Mouse (Mus musculus) heart, adult 10 weeks (tissue): ENCODE measurements around the gene Zfp870. TPM values are rescaled to one million over a fixed set of nuclear protein-coding genes. Genes with fewer than 3 reads are reported as not detected.

Experiments used
- polyA plus RNA-seq: library from polyadenylated mRNA; stranded (reverse); fragments of 350-450 nt; fragmentation: Illumina TruSeq; extraction: RNeasy Lipid Tissue Mini Kit (QIAGEN cat#74804); gene quantifications from one replicate; pipeline ENCODE4 v1.2.3, GENCODE M21; 2014; ENCODE audit warnings: low read depth, low replicate concordance

The Zfp870 gene
- 6.5 TPM for polyA plus RNA-seq

DNA sequence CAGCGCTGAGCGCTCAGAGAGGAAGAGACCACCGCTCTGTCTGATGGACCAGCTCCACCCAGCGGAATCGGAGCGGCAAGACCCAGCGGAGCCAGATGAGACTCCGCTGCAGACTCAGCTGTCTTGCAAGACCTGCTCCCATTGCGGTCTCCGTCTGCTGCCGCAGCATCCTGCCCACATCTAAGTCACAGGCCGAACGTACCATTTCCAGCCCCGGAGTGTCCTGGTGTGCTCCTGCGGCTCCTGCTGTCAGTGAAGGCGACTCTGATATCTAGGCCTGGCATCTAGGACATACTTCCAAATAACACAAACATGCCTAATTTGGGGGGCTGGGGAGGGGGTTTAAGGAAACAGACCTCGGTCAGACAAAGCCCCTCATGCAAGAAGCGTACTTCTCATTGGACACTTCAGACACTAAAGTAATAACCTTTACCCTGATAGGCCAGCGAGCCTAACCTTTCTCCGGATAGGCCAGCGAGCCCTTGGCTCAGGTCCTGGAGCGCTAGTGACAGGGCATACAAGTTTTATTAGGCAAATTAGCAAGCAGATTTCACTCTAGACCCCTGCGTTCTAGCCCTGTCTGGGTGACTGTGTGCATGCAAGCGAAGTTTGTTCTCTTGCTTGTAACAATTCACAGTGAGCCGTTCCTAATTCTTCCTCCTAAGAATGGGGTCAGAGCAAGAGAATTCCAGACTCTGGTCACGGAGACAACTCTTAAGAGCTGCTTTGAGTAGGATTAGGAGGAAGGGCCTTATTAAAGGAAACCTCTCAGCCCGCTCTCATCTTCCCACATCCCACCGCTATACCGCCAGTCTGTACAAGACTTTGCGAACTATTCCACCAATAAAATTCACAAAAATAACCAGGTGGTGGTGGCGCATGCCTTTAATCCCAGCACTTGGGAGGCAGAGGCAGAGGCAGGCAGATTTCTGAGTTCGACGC, at the start of gene Zfp870:
Zfp870 (minus strand) TSS at position 404 of the 942 bp plus-strand sequence.

DNA sequence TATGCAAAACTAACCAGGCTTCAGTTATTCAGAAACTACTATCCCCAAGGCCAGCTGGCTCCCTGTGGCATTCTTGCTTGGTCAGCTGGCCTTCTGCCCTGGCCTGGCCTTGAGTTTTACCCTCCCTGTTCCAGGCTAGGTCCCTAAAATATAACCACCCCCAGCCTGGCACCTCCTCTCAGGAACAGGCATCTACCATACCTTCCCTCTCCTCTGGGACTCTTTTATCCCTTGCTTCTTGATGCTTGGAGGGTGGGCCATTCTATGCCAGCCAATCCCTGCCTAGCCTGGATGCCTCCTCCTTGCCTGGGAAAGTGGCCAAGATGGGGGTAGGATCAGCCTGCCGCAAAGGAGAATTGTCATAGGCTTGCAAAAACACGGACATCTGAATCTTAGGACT, 25.7 kb upstream of the Zfp870 start, which contains the start of gene Cyp4f14:
Cyp4f14 (minus strand) TSS at position 212 of the 400 bp plus-strand sequence.

DNA sequence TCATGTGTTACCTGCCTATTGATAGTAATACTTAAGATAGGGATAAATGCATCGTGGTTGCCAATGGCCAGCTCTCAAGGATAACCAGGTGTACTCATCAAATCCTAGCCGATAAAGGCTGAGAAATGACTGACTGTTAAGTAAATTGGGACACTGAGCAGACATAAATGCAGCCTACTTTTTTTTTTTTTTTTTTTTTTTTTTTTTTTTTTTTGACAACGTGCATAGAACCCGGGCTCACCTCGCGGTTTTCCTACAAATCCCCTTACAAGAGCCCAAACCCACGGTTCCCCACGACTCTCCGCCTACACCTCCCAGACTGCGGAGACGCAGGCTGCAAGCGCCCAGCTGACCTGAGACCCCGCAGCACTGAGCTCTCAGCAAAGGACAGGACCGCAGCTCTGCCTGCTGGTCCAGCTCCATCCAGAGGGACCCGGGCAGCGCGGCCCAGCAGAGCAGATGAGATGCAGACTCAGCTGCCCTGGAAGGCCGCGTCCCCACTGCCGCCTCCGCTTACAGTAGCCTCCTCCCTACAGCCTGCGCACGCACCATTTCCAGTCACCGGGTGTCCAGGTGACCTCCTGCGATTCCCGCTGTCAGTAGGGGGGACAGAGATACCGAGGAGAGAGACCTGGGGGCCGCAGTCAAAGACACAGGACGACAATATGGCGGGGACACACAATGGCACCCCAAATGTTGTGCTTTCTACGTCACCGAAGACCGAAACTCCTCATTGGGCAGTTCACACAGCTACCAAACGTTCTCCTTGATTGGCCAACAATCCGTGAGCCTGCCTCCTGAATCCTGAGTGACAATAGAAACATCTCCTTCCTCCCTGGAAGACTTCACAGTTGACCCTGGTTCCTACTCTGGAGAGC, 61.7 kb downstream of the Zfp870 start, which contains the start of gene Zfp799:
Zfp799 (minus strand) TSS at position 722 of the 878 bp plus-strand sequence.

Other genes starting within 250 kb of the Zfp870 start
- not detected for gene Cyp4f40, start 232.7 kb downstream of the Zfp870 start, polyA plus RNA-seq
- gene Cyp4f15, start 206.0 kb downstream of the Zfp870 start, polyA plus RNA-seq, result not detected
- gene Zfp871, start 103.4 kb downstream of the Zfp870 start, polyA plus RNA-seq, result 13.1 TPM
- gene Zfp811, start 81.7 kb downstream of the Zfp870 start, polyA plus RNA-seq, result 0.16 TPM
- 4.9 TPM for gene Zfp799, start 61.4 kb downstream of the Zfp870 start, polyA plus RNA-seq
- 0.73 TPM for gene Cyp4f14, start 25.7 kb upstream of the Zfp870 start, polyA plus RNA-seq
- gene Cyp4f13, start 55.8 kb upstream of the Zfp870 start, polyA plus RNA-seq, result 19.5 TPM
- gene Zfp472, start 74.2 kb upstream of the Zfp870 start, polyA plus RNA-seq, result 2.9 TPM
- gene Zfp952, start 101.5 kb upstream of the Zfp870 start, polyA plus RNA-seq, result 6.6 TPM
- 2.8 TPM for gene Zfp763, start 141.8 kb upstream of the Zfp870 start, polyA plus RNA-seq
- gene 4921501E09Rik, start 176.4 kb upstream of the Zfp870 start, polyA plus RNA-seq, result not detected
- 3.6 TPM for gene Zfp563, start 197.7 kb upstream of the Zfp870 start, polyA plus RNA-seq
- gene Morc2b, start 248.0 kb upstream of the Zfp870 start, polyA plus RNA-seq, result 0.47 TPM